Mouse (Mus musculus): ENCODE results near the gene Ppm1k. TPM values are rescaled to one million over a fixed set of nuclear protein-coding genes. Genes with fewer than 3 reads are reported as not detected.

The Ppm1k gene
- 10 to 100 TPM; 37.9 to 57.0 TPM for total RNA-seq (2023)

DNA sequence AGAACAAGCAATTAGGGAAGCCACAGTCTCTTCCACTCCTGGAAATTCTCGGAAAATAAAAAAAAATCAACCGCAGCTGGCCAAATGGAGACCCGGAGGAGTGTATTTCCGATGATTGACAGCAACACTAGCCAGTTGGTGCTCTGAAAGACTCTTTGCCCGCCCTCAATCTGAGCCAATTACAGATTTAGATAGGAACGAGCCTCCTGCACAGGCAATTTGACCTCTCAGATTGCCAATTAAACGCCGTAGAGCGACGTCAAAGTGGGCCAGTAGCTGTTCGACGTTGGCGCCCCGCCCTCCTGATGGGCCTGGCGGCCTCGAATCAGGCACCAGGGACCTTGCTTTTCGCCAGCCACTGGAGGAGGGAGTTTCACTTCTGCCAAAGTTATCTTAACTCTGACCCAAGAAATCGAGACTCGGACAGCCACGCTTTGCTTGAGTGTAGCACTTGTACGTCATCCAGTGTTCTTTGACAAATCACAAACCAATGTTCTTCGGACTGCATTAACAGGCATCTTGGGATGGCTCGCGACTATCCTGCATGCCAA, at the start of gene Ppm1k:
Gene Ppm1k, minus strand, starts transcription at position 83 of the 551 bp plus-strand sequence.

DNA sequence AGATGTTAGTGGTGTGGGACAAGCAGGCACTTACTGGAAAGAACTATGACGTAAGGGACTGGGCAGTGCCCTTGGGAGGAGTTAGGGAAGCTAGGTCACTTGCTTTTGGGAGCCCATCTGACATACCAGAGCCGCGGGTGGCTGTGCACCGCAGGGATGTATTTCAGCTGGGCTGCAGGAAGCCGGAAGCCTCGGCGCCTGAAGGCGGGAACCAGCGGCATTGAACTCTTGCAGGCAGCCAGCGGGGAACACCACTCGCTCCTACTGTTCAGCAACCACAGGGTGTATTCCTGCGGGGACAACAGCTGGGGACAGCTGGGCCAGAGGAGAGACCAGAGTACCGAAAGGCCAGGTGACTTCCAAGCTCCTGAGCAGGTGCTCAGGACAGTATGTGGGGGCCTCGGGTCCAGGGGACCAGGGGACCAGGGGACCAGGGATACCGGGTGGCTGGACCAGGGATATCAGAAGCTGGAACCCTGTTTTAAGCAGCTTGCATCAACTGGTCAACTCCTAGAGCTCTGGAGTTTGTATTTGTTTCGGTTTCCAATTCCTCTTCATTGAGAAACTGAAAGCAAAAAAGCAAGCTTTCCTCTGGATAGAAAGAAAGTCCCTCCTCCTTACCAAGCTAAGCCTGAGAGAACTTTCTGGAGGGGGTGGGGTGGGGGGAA, 45.7 kb upstream of the Ppm1k start, which contains the start of gene Herc6:
Gene Herc6, plus strand, starts transcription at position 120 of the 668 bp plus-strand sequence.

Other genes starting within 250 kb of the Ppm1k start
- gene Vmn1r16, start 206.0 kb downstream of the Ppm1k start, total RNA-seq (2023), result not detected
- gene Vmn1r17, start 171.7 kb downstream of the Ppm1k start, total RNA-seq (2023), result not detected
- gene Vmn1r18, start 139.7 kb downstream of the Ppm1k start, total RNA-seq (2023), result not detected
- not detected for gene Vmn1r19, start 131.7 kb downstream of the Ppm1k start, total RNA-seq (2023)
- not detected for gene Vmn1r20, start 106.5 kb downstream of the Ppm1k start, total RNA-seq (2023)
- gene Herc6, start 45.5 kb upstream of the Ppm1k start, total RNA-seq (2023), result 10 to 100 TPM; 25.7 to 35.8 TPM
- gene Pyurf, start 156.6 kb upstream of the Ppm1k start, total RNA-seq (2023), result 1 to 10 TPM; 4.3 to 5.4 TPM
- 10 to 100 TPM in 1 of 2 experiments, 1 to 10 TPM in 1; 8.2 to 10.1 TPM for gene Lancl2, start 167.1 kb upstream of the Ppm1k start, total RNA-seq (2023)

Measured in B cell, adult 67 days (primary cell).